Mouse (Mus musculus): ENCODE measurements around the gene H2al1j. TPM values are rescaled to one million over a fixed set of nuclear protein-coding genes. Genes with fewer than 3 reads are reported as not detected.

H2al1j gene
- total RNA-seq (2023) = not detected

GRCm38 (mm10) chrX:11327522-11327921 lies at the start of gene H2al1j:
TSS of gene H2al1j (plus strand) at chrX:11327822.

GRCm38 (mm10) chrX:11298957-11299356 lies 28.7 kb upstream of the H2al1j start, which contains the start of gene H2al1a:
TSS of gene H2al1a (plus strand) at chrX:11299257.

GRCm38 (mm10) chrX:11302132-11302531 lies 25.5 kb upstream of the H2al1j start, which contains the start of gene H2al1b:
TSS of gene H2al1b (plus strand) at chrX:11302432.

GRCm38 (mm10) chrX:11305355-11305754 lies 22.3 kb upstream of the H2al1j start, which contains the start of gene H2al1c:
TSS of gene H2al1c (plus strand) at chrX:11305655.

GRCm38 (mm10) chrX:11308524-11308923 lies 19.1 kb upstream of the H2al1j start, which contains the start of gene H2al1d:
TSS of gene H2al1d (plus strand) at chrX:11308824.

GRCm38 (mm10) chrX:11311634-11312033 lies 16.0 kb upstream of the H2al1j start, which contains the start of gene H2al1e:
TSS of gene H2al1e (plus strand) at chrX:11311934.

GRCm38 (mm10) chrX:11314858-11315257 lies 12.8 kb upstream of the H2al1j start, which contains the start of gene H2al1f:
TSS of gene H2al1f (plus strand) at chrX:11315158.

GRCm38 (mm10) chrX:11317956-11318355 lies 9.7 kb upstream of the H2al1j start, which contains the start of gene H2al1g:
TSS of gene H2al1g (plus strand) at chrX:11318256.

GRCm38 (mm10) chrX:11321192-11321591 lies 6.4 kb upstream of the H2al1j start, which contains the start of gene H2al1h:
TSS of gene H2al1h (plus strand) at chrX:11321492.

GRCm38 (mm10) chrX:11324359-11324758 lies 3.3 kb upstream of the H2al1j start, which contains the start of gene H2al1i:
TSS of gene H2al1i (plus strand) at chrX:11324659.

Other genes with a start within 250 kb of the H2al1j start
- not detected for gene H2al1a, start 28.6 kb upstream of the H2al1j start, total RNA-seq (2023)
- gene H2al1b, start 25.4 kb upstream of the H2al1j start, total RNA-seq (2023) = not detected
- not detected for gene H2al1c, start 22.2 kb upstream of the H2al1j start, total RNA-seq (2023)
- not detected for gene H2al1d, start 19.0 kb upstream of the H2al1j start, total RNA-seq (2023)
- gene H2al1e, start 15.9 kb upstream of the H2al1j start, total RNA-seq (2023) = not detected
- gene H2al1f, start 12.7 kb upstream of the H2al1j start, total RNA-seq (2023) = not detected
- not detected for gene H2al1g, start 9.6 kb upstream of the H2al1j start, total RNA-seq (2023)
- not detected for gene H2al1h, start 6.3 kb upstream of the H2al1j start, total RNA-seq (2023)
- gene H2al1i, start 3.2 kb upstream of the H2al1j start, total RNA-seq (2023) = not detected

All from T-cell, adult 66 days (primary cell).